Mouse (Mus musculus) embryonic facial prominence, embryonic 12.5 days (tissue): ENCODE measurements around the gene Akp3. TPM values are rescaled to one million over a fixed set of nuclear protein-coding genes. Genes with fewer than 3 reads are reported as not detected.

Experiments used
- polyA plus RNA-seq: library from polyadenylated mRNA; unstranded; fragments of >200 nt; fragmentation: Nextera tagmentation; extraction: Ambion mirVana; gene quantifications from 2 replicates; pipeline ENCODE4 v1.2.1, GENCODE M21; 2016

Akp3 gene
- polyA plus RNA-seq, 1 experiment from 2014 or later, result not detected

Other genes starting within 250 kb of the Akp3 start
- gene Alppl2, start 35.0 kb upstream of the Akp3 start, polyA plus RNA-seq, result not detected in 2 replicates
- gene Alpi, start 23.4 kb upstream of the Akp3 start, polyA plus RNA-seq, result not detected in 2 replicates
- gene Ecel1, start 31.5 kb downstream of the Akp3 start, polyA plus RNA-seq, result 1.9 and 2.3 TPM in 2 replicates
- 1.1 and 2.6 TPM in 2 replicates for gene Prss56, start 58.3 kb downstream of the Akp3 start, polyA plus RNA-seq
- gene Chrnd, start 65.6 kb downstream of the Akp3 start, polyA plus RNA-seq, result 1.2 and 1.6 TPM in 2 replicates
- 6.0 and 9.8 TPM in 2 replicates for gene Chrng, start 79.7 kb downstream of the Akp3 start, polyA plus RNA-seq
- gene Eif4e2, start 88.9 kb downstream of the Akp3 start, polyA plus RNA-seq, result 179 and 182 TPM in 2 replicates
- 0.98 and 1.5 TPM in 2 replicates for gene Efhd1, start 139.4 kb downstream of the Akp3 start, polyA plus RNA-seq
- 60.5 and 61.0 TPM in 2 replicates for gene Gigyf2, start 202.0 kb downstream of the Akp3 start, polyA plus RNA-seq